Mouse (Mus musculus) heart, postnatal 0 days (tissue): Measurements from ENCODE around the gene Gtf2ird1. TPM values are rescaled to one million over a fixed set of nuclear protein-coding genes. Genes with fewer than 3 reads are reported as not detected.

Source experiments
- ATAC-seq: fragments of 200-750 bp; cut with Nextera tagmentation; 2 replicates; pipeline ENCODE4 v1.8.0; 2017; ENCODE audit warnings: low read depth, moderate number of reproducible peaks, moderate library complexity; ENCODE audit not compliant: insufficient read depth
- DNase-seq: peaks from one replicate; pipeline ENCODE4 v3.0.0-alpha.2; 2016; ENCODE audit warnings: low spot score
- H3K27ac ChIP-seq: fragments of 300-500 bp; sonication (generic); 2 replicates; pipeline ENCODE4 v1.5.1; 2014; ENCODE audit warnings: low read depth, mild to moderate bottlenecking
- H3K27me3 ChIP-seq: fragments of 300-500 bp; sonication (generic); 2 replicates; pipeline ENCODE4 v1.6.1; 2014; ENCODE audit warnings: low read length, mixed read lengths; ENCODE audit not compliant: control insufficient read depth, insufficient read depth
- H3K36me3 ChIP-seq: fragments of 300-500 bp; sonication (generic); replicated peaks from 2 replicates; pipeline ENCODE4 v1.6.1; 2014; ENCODE audit warnings: low read length, mixed read lengths; ENCODE audit not compliant: control insufficient read depth, insufficient read depth
- H3K4me1 ChIP-seq: fragments of 300-500 bp; sonication (generic); 2 replicates; pipeline ENCODE4 v1.6.1; 2014; ENCODE audit warnings: antibody characterized with exemption; ENCODE audit not compliant: control insufficient read depth, insufficient read depth
- H3K4me2 ChIP-seq: fragments of 300-500 bp; sonication (generic); 2 replicates; pipeline ENCODE4 v1.6.1; 2014; ENCODE audit warnings: low read depth, mild to moderate bottlenecking, low read length, moderate library complexity
- H3K4me3 ChIP-seq: fragments of 300-500 bp; sonication (generic); 2 replicates; pipeline ENCODE4 v1.5.1; 2014; ENCODE audit warnings: low read depth, low read length
- H3K9ac ChIP-seq: fragments of 300-500 bp; sonication (generic); replicated peaks from 2 replicates; pipeline ENCODE4 v1.6.1; 2014; ENCODE audit warnings: low read depth, low read length, mixed read lengths
- H3K9me3 ChIP-seq: fragments of 300-500 bp; sonication (generic); replicated peaks from 2 replicates; pipeline ENCODE4 v1.6.1; 2016; ENCODE audit warnings: low read length; ENCODE audit not compliant: control insufficient read depth
- CTCF ChIP-seq: IDR thresholded peaks from 2 replicates; pipeline ENCODE4 v1.5.1; 2016; ENCODE audit warnings: antibody characterized with exemption, control low read depth, low read depth
- EP300 ChIP-seq: IDR thresholded peaks from 2 replicates; pipeline ENCODE4 v1.6.1; 2016; ENCODE audit warnings: antibody characterized with exemption, low read depth
- WGBS: fragments of 180-500 bp; shearing (Covaris S2); extraction: QIAGEN DNeasy Blood & Tissue Kit; methylation state at CpG from one replicate; pipeline ENCODE4 v1.1.7; 2014; 5-methylcytosine and 5-hydroxymethylcytosine counted together
- polyA plus RNA-seq: library from polyadenylated mRNA; unstranded; fragments of >200 nt; fragmentation: Nextera tagmentation; extraction: Ambion mirVana; gene quantifications from 2 replicates; pipeline ENCODE4 v1.2.1, GENCODE M21; 2015
- total RNA-seq: library from RNA; depleted of rRNA; stranded (reverse); fragments of >200 nt; gene quantifications from 2 replicates; pipeline ENCODE4 v1.2.3, GENCODE M21; 2014; ENCODE audit warnings: low replicate concordance

The Gtf2ird1 gene
- total and polyA plus RNA-seq, 2 experiments from 2014 or later: 27.7 to 28.8 TPM

- H3K9me3 ChIP-seq: no peaks in the 10 kb centered on the region
- DNase-seq: no peak
- WGBS: 74% methylated on average over 6 of the region's 6 CpGs
- H3K9ac ChIP-seq: no peak overlapping the region
- no peak overlapping the region for H3K4me2 ChIP-seq
- no peak for TF ChIP-seq CTCF
- TF ChIP-seq EP300: no peak
- H3K27me3 ChIP-seq: no peaks in the 10 kb centered on the region
- peaks cover 31% of the 10 kb centered on the region for H3K36me3 ChIP-seq
- peaks cover 25% of the 10 kb centered on the region for H3K4me1 ChIP-seq
- no peak overlapping the region for H3K27ac ChIP-seq
- H3K4me3 ChIP-seq: no peak overlapping the region
- no peak for ATAC-seq
These were observed 38.0 kb downstream of the Gtf2ird1 start for GRCm38 (mm10) chr5:134418315-134419074.

- ATAC-seq: no peak; the same call in 1 of the 2 replicates
- Histone ChIP-seq H3K4me1 (peaks cover 10% of the 10 kb centered on the region; the same call in 1 of the 2 replicates), H3K9me3 (no peaks in the 10 kb centered on the region), H3K27ac (peak overlapping the region; percentile 33), H3K27me3 (no peaks in the 10 kb centered on the region), H3K4me2 (no peak overlapping the region), H3K4me3 (no peak overlapping the region), H3K36me3 (peaks cover 69% of the 10 kb centered on the region), H3K9ac (no peak overlapping the region)
- no peak for DNase-seq
- TF ChIP-seq CTCF (no peak), EP300 (no peak)
- 64% methylated on average over 2 of the region's 2 CpGs for WGBS
These were observed 44.2 kb downstream of the Gtf2ird1 start for GRCm38 (mm10) chr5:134412341-134412740.

GRCm38 (mm10) chr5:134410307-134410836, 46.1 kb downstream of the Gtf2ird1 start:
- Histone ChIP-seq H3K9me3 (no peaks in the 10 kb centered on the region), H3K27me3 (no peaks in the 10 kb centered on the region), H3K36me3 (peaks cover 75% of the 10 kb centered on the region), H3K9ac (no peak overlapping the region), H3K4me1 (peaks cover 10% of the 10 kb centered on the region; the same call in 1 of the 2 replicates), H3K4me3 (no peak overlapping the region), H3K4me2 (no peak overlapping the region), H3K27ac (no peak overlapping the region)
- no peak for ATAC-seq
- TF ChIP-seq EP300 (no peak), CTCF (no peak)
- DNase-seq: no peak
- WGBS: 92% methylated on average over 7 of the region's 7 CpGs

- 96% methylated on average over 6 of the region's 6 CpGs for WGBS
- Histone ChIP-seq H3K9me3 (no peaks in the 10 kb centered on the region), H3K9ac (no peak overlapping the region), H3K4me3 (no peak overlapping the region), H3K36me3 (peaks cover 75% of the 10 kb centered on the region), H3K4me2 (no peak overlapping the region), H3K27ac (no peak overlapping the region), H3K27me3 (no peaks in the 10 kb centered on the region), H3K4me1 (peaks cover 10% of the 10 kb centered on the region; the same call in 1 of the 2 replicates)
- no peak for DNase-seq
- no peak for TF ChIP-seq CTCF
- no peak for TF ChIP-seq EP300
- ATAC-seq: no peak
These were observed 46.8 kb downstream of the Gtf2ird1 start for GRCm38 (mm10) chr5:134409606-134410306.

GRCm38 (mm10) chr5:134408119-134408518, 48.4 kb downstream of the Gtf2ird1 start:
- no peak for DNase-seq
- no peak overlapping the region for H3K27ac ChIP-seq
- TF ChIP-seq CTCF (no peak), EP300 (no peak)
- no peak overlapping the region for H3K4me3 ChIP-seq
- H3K4me2 ChIP-seq: no peak overlapping the region
- peaks cover 10% of the 10 kb centered on the region; the same call in 1 of the 2 replicates for H3K4me1 ChIP-seq
- H3K9ac ChIP-seq: no peak overlapping the region
- H3K9me3 ChIP-seq: no peaks in the 10 kb centered on the region
- WGBS: 93% methylated on average over 5 of the region's 5 CpGs
- peaks cover 80% of the 10 kb centered on the region for H3K36me3 ChIP-seq
- no peaks in the 10 kb centered on the region for H3K27me3 ChIP-seq
- no peak for ATAC-seq
